Mouse (Mus musculus): ENCODE data around the gene Cyp4a12a.
"Not testable (repeated sequence)": the region's sequence is repeated elsewhere in the genome, so short reads cannot be mapped to it uniquely, and the experiment has no call there.

Gene Cyp4a12a

GRCm38 (mm10) chr4:115298746-115299145 lies at the start of gene Cyp4a12a:
TSS of gene Cyp4a12a (plus strand) at chr4:115299046.
- DNase-seq (ENCODE audit: low read depth, low spot score) = not testable (repeated sequence)

- not testable (repeated sequence) for DNase-seq (ENCODE audit: low read depth, low spot score)
Observed at GRCm38 (mm10) chr4:115264687-115265569, 33.9 kb upstream of the Cyp4a12a start.

DNA sequence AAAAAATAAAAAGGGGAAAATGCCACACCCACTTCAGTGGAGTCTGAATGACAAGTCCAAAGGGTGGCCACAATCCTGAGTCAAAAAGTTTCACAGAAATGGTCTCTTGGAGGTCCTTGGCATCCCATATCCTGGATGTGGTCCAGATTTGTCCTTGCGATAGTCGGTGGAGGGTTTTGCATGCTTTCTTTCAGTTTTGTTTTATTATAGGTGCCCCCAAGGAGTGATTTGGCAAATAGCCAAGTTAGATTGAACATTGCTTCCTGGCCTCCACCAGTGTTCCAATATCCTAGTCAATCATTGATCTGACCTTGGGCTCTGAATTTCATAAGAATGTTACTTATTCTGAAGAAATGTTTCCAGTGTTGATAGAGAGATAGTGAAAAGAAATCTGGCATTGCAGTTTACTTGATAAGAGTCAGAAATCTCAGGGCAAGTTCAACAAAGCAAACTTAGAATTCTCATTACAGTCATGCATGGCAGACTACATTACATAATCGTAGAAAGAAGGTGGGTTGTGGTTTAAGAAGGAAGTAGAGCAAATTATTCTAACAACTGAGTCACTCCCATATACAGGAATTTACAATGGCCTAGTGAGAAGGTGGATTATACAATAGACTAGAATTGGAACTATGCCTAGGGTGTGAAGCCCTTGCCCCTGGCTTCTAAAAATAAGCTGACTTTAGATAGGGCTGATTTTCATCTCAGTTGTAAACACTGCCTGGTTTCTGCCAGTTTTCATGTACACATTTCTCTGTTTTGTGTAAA lies 20.4 kb upstream of the Cyp4a12a start:
- DNase-seq (ENCODE audit: low read depth, low spot score) = not testable (repeated sequence)

DNA sequence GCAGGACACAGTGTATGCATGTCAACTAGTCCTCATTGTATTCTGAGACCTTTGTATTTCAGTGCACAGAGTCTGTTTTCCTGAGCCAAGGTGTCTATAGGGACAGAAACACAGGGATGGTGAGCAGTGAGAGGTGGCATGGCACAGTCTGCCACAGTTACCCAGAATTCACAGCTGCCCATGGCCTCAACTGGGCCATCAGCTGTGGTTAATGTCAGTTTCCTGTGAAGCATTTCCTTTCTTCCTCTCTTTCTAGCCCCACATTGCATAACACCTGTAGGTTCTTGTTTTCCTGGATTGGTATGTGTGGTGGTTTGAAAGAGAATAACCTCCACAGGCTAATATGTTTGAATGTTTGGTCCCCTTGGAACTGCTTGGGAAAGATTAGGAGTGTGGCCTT lies 18.5 kb upstream of the Cyp4a12a start:
- DNase-seq (ENCODE audit: low read depth, low spot score) = no peak

DNA sequence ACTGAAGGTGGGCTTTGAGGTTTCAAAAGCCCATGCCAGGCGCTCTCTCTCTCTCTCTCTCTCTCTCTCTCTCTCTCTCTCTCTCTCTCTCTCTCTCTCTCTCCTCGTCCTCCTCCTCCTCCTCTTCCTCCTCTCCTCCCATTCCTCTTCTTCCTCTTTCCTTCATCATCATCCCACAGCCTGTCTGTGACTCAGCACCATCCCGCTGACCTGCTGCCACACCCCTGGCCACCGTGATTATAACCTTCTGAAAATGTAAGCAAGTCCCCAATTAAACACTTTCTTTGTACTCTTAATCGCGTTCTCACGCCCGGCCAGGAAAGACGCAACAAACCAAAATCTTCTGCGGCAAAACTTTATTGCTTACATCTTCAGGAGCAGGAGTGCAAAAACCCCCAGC lies 18.1 kb upstream of the Cyp4a12a start:
- DNase-seq (ENCODE audit: low read depth, low spot score) = not testable (repeated sequence)

DNA sequence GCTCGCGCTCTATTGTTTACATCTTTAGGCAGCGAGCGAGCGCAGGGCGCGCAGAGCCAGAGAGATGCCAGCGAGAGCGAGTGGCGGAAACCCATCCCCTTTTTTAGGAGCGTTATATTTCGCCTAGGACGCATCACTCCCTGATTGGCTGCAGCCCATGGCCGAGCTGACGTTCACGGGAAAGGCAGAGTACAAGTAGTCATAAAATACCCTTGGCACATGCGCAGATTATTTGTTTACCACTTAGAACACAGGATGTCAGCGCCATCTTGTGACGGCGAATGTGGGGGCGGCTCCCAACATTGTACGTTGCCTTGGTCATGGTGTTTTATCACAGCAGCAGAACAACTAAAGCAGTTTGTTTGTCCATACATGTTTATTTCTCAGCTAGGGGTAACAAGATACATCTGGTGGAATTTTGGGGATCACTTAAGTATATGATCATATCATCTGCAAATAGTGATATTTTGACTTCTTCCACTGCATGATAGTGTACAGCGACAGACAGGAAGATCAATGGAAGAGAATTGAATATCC lies 17.5 kb upstream of the Cyp4a12a start:
- DNase-seq (ENCODE audit: low read depth, low spot score) = not testable (repeated sequence)

GRCm38 (mm10) chr4:115325722-115326121 lies 26.9 kb downstream of the Cyp4a12a start:
- not testable (repeated sequence) for DNase-seq (ENCODE audit: low read depth, low spot score)

DNA sequence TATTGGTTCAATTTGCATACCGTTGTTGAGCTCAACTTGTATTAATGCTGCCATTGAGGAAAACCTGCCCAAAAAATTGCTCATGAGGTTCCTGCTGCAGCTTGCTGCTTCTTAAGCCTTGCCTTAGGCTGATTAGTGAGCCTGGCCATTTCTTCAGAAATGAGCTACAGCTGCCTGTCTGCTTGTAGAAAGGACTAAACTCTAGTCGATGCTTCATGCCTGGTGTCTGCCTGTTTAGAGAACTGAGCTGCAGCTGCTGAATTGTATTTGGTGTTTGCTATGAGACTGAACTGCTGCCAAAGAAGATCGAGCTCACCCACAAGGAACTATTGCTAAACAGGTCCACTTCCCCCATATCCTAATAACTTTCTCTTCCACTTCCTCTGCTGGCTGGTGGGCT lies 66.8 kb downstream of the Cyp4a12a start:
- DNase-seq (ENCODE audit: low read depth, low spot score) = not testable (repeated sequence)

GRCm38 (mm10) chr4:115368067-115368466 lies 69.2 kb downstream of the Cyp4a12a start:
- DNase-seq (ENCODE audit: low read depth, low spot score) = not testable (repeated sequence)

All from A20 (cell line).